Mouse (Mus musculus): ENCODE data around the gene Sdha. TPM values are rescaled to one million over a fixed set of nuclear protein-coding genes. Genes with fewer than 3 reads are reported as not detected.

Gene Sdha
- total RNA-seq (2021) = 1,000 to 10,000 TPM; 1,522 to 1,570 TPM

GRCm38 (mm10) chr13:74349566-74350434 is at the start of gene Sdha, which contains the start of gene Ccdc127:
Gene Sdha, minus strand, starts transcription at chr13:74350280.
Gene Ccdc127, plus strand, starts transcription at chr13:74350309.
- peak; percentile 95 to 97 for DNase-seq
- intact Hi-C loops (cut with DNase I) = loop anchor here (5.0 kb wide), 3 partner anchors 32 to 113 kb away; partner anchors contain the start of genes Pdcd6 and Zfp72

GRCm38 (mm10) chr13:74399298-74399839 is 49.3 kb upstream of the Sdha start, which contains the start of gene Ftl1-ps1:
Gene Ftl1-ps1, plus strand, starts transcription at chr13:74399694.
- intact Hi-C loops (cut with DNase I) = no loop called here
- DNase-seq = no peak

GRCm38 (mm10) chr13:74391156-74391555 is 41.1 kb upstream of the Sdha start:
- intact Hi-C loops (cut with DNase I) = loop anchor here (5.0 kb wide), 1 partner anchor 44 kb away; no protein-coding TSS in a partner anchor
- no peak for DNase-seq

DNA sequence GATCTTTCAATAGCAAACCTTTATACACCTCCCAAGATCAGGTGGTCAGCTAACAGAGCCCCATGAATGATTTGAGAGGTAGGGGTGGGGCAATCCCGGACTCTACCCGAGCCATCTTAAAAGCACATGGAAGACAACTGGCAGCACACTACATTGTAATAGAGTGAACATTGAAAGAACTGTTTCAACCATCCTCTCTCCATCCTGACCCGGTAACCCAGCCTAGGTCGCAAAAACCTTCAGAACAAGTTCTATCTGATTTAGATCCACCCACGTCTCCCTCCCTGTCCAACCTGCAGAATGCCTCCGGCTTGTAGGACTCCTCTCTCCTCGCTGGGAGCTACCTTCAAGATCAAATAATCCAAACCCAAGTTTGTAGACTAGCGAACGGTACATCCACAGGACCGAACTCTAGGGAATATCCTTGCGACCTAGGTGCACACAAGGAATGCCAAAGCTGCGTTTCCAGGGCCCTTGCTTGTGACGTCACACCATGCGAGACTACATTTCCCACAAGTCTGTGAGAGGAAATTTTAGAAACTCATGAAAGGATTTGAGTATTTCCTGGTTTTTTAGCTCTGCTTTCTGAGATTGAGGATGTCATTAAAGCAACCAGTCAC is 40.4 kb upstream of the Sdha start, which contains the start of gene Zfp72:
Zfp72 (minus strand) TSS at position 466 of the 620 bp plus-strand sequence.
- intact Hi-C loops (cut with DNase I) = loop anchor here (5.0 kb wide), 1 partner anchor 43 kb away; no protein-coding TSS in a partner anchor
- DNase-seq = peak; percentile 73 to 77

GRCm38 (mm10) chr13:74389730-74390129 is 39.6 kb upstream of the Sdha start:
- intact Hi-C loops (cut with DNase I) = loop anchor here (5.0 kb wide), 1 partner anchor 42 kb away; no protein-coding TSS in a partner anchor
- no peak for DNase-seq

GRCm38 (mm10) chr13:74382289-74382688 is 32.2 kb upstream of the Sdha start:
- intact Hi-C loops (cut with DNase I) = no loop called here
- no peak for DNase-seq

GRCm38 (mm10) chr13:74381533-74382276 is 31.6 kb upstream of the Sdha start:
- intact Hi-C loops (cut with DNase I) = no loop called here
- DNase-seq = no peak

- intact Hi-C loops (cut with DNase I) = no loop called here
- DNase-seq = peak in 1 of 2 experiments; percentile 42
Measured at GRCm38 (mm10) chr13:74363859-74364235, 13.8 kb upstream of the Sdha start, which contains the start of gene Lrrc14b. Gene Lrrc14b, minus strand, starts transcription at chr13:74364005.

GRCm38 (mm10) chr13:74363176-74363858 is 13.2 kb upstream of the Sdha start:
- intact Hi-C loops (cut with DNase I) = no loop called here
- peak; percentile 12 to 58 for DNase-seq

GRCm38 (mm10) chr13:74362218-74362617 is 12.1 kb upstream of the Sdha start:
- no peak for DNase-seq
- intact Hi-C loops (cut with DNase I) = no loop called here

GRCm38 (mm10) chr13:74356491-74356890 is 6.4 kb upstream of the Sdha start:
- intact Hi-C loops (cut with DNase I) = no loop called here
- no peak for DNase-seq

- intact Hi-C loops (cut with DNase I) = loop anchor here (5.0 kb wide), 2 partner anchors 33 to 112 kb away; partner anchors contain the start of gene Pdcd6
Measured at GRCm38 (mm10) chr13:74350435-74350906, 391 bp upstream of the Sdha start.

GRCm38 (mm10) chr13:74341036-74341435 is 9.0 kb downstream of the Sdha start:
- DNase-seq = peak in 1 of 2 experiments; percentile 21
- intact Hi-C loops (cut with DNase I) = loop anchor here (2.0 kb wide), 1 partner anchor 194 kb away; no protein-coding TSS in a partner anchor

More at GRCm38 (mm10) chr13:74350435-74350906, 391 bp upstream of the Sdha start:
- DNase-seq = no peak

DNA sequence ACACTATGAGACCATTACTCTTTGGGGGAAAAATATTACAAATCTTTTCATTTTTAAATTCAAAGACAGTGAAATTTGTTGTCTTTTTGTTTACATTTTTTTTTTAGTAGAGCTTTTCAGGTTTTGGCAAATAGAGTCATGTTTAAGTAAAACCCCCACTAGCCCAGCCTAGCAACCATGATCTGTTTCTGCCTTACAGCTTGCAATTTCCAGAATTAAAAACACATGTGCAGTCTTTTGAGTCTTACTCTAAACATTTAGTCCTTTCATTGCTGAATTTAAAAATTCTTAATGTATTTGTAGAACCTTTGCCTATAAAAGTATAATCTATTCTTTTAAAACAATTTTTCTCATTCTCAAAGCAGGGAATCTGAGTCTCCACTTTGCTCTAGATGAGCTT is 20.8 kb downstream of the Sdha start:
- intact Hi-C loops (cut with DNase I) = no loop called here
- DNase-seq = no peak

- intact Hi-C loops (cut with DNase I) = loop anchor here (5.0 kb wide), 2 partner anchors 35 to 110 kb away; partner anchors contain the start of genes Ccdc127, Exoc3 and Sdha
- DNase-seq = peak; percentile 90
Measured at GRCm38 (mm10) chr13:74317170-74317849, 32.8 kb downstream of the Sdha start, which contains the start of gene Pdcd6. Gene Pdcd6, minus strand, starts transcription at chr13:74317580.

DNA sequence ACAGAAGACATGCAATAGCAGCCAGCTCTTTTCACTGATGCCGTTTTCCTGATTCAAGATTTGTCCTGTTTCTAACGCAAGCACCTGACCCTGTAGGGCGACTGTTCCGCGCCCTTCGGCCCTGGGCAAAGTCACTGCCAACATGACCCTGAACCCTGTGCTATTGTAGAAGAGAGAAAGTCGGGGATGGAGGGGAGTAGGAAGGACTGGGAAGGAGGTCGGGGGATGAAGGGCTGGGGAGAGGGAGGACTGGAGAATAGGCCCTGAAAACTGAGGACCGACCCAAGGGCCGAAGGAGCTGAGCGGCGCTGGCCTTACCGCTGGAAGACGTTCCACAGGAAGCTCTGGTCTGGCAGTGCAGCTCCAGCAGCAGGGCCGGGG is 33.3 kb downstream of the Sdha start:
- DNase-seq = no peak
- intact Hi-C loops (cut with DNase I) = loop anchor here (5.0 kb wide), 2 partner anchors 36 to 109 kb away; partner anchors contain the start of genes Ccdc127, Exoc3 and Sdha

DNA sequence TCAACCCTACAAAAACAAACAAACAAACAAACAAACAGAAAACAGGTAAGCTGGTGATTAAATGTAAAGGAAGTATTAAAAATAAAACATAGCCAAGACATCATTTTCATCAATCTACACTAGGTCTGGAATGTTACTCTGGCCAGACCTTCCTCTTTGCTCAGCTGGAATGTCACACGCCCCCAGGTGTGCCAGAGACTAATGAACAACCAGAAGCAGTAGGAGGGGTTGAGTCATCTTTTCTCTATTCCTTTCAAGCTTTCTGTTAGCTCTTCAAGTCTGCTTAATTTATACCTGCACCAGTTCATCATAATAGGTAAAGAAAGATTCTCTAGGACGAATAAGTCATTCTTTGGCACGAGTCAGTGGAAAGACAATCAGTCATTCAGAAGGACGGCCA is 33.7 kb downstream of the Sdha start:
- intact Hi-C loops (cut with DNase I) = loop anchor here (5.0 kb wide), 2 partner anchors 36 to 109 kb away; partner anchors contain the start of genes Ccdc127, Exoc3 and Sdha
- no peak for DNase-seq

GRCm38 (mm10) chr13:74314616-74315015 is 35.5 kb downstream of the Sdha start:
- no peak for DNase-seq
- intact Hi-C loops (cut with DNase I) = loop anchor here (5.0 kb wide), 2 partner anchors 38 to 107 kb away; partner anchors contain the start of genes Ccdc127, Exoc3 and Sdha
